Mouse (Mus musculus) left cerebral cortex, adult 11 months (tissue): ENCODE measurements at regions not wholly inside any gene's neighbourhood (a gene's known extent, or its start where the extent isn't known, plus 50 kb on each side); places are given as distances from the start of the nearest gene placed in this dataset.
"Not testable (repeated sequence)": the region's sequence is repeated elsewhere in the genome, so short reads cannot be mapped to it uniquely, and the experiment has no call there.

Source experiments
- DNase-seq: peaks from one replicate; pipeline ENCODE4 v3.0.0; 2022; ENCODE audit warnings: low spot score

GRCm38 (mm10) chr16:12802651-12803050 is 306.8 kb upstream of the Ercc4 start:
- DNase-seq = no peak

- DNase-seq = no peak
Observed at GRCm38 (mm10) chr16:12807351-12807871, 302.1 kb upstream of the Ercc4 start.

- DNase-seq = no peak
Observed at GRCm38 (mm10) chr16:12811088-12811487, 298.4 kb upstream of the Ercc4 start.

- DNase-seq = peak; percentile 45
Observed at GRCm38 (mm10) chr16:12824646-12825045, 284.8 kb upstream of the Ercc4 start.

- DNase-seq = no peak
Observed at GRCm38 (mm10) chr16:12826222-12826621, 283.3 kb upstream of the Ercc4 start.

GRCm38 (mm10) chr16:12831308-12831707 is 278.2 kb upstream of the Ercc4 start:
- DNase-seq = not testable (repeated sequence)

GRCm38 (mm10) chr16:12856356-12856755 is 253.1 kb upstream of the Ercc4 start:
- no peak for DNase-seq

GRCm38 (mm10) chr16:12859714-12860355 is 249.6 kb upstream of the Ercc4 start:
- DNase-seq = peak; percentile 25

GRCm38 (mm10) chr16:12862561-12862960 is 246.9 kb upstream of the Ercc4 start:
- no peak for DNase-seq

GRCm38 (mm10) chr16:12878326-12878725 is 231.2 kb upstream of the Ercc4 start:
- DNase-seq = not testable (repeated sequence)

- no peak for DNase-seq
Observed at GRCm38 (mm10) chr16:12880011-12880410, 229.5 kb upstream of the Ercc4 start.

- DNase-seq = no peak
Observed at GRCm38 (mm10) chr16:12880481-12880880, 229.0 kb upstream of the Ercc4 start.

GRCm38 (mm10) chr16:12882690-12883089 is 226.8 kb upstream of the Ercc4 start:
- no peak for DNase-seq

GRCm38 (mm10) chr16:12884556-12884955 is 224.9 kb upstream of the Ercc4 start:
- DNase-seq = no peak

GRCm38 (mm10) chr16:12886127-12886526 is 223.4 kb upstream of the Ercc4 start:
- no peak for DNase-seq

GRCm38 (mm10) chr16:12887381-12887780 is 222.1 kb upstream of the Ercc4 start:
- no peak for DNase-seq

GRCm38 (mm10) chr16:12890094-12890493 is 219.4 kb upstream of the Ercc4 start:
- DNase-seq = no peak

- DNase-seq = no peak
Observed at GRCm38 (mm10) chr16:12890545-12890944, 218.9 kb upstream of the Ercc4 start.

GRCm38 (mm10) chr16:12892658-12893305 is 216.7 kb upstream of the Ercc4 start:
- no peak for DNase-seq

- DNase-seq = no peak
Observed at GRCm38 (mm10) chr16:12897267-12897666, 212.2 kb upstream of the Ercc4 start.

GRCm38 (mm10) chr16:12900670-12901069 is 208.8 kb upstream of the Ercc4 start:
- no peak for DNase-seq

- DNase-seq = no peak
Observed at GRCm38 (mm10) chr16:12901096-12901995, 208.1 kb upstream of the Ercc4 start.

GRCm38 (mm10) chr16:12901996-12902319 is 207.5 kb upstream of the Ercc4 start:
- no peak for DNase-seq
